Mouse (Mus musculus) mesoderm, embryonic 11.5 days (tissue): ENCODE data around the gene Clstn2.

ENCODE experiments used
- DNase-seq: peaks from one replicate; pipeline ENCODE4 v3.0.0-alpha.2; 2012; ENCODE audit warnings: low read depth, low spot score

Clstn2 gene

GRCm38 (mm10) chr9:97570881-97571280 is 462.1 kb downstream of the Clstn2 start:
- no peak for DNase-seq

GRCm38 (mm10) chr9:97563121-97563520 is 469.9 kb downstream of the Clstn2 start:
- DNase-seq = no peak

GRCm38 (mm10) chr9:97544359-97544758 is 488.6 kb downstream of the Clstn2 start:
- DNase-seq = no peak

- no peak for DNase-seq
Measured at GRCm38 (mm10) chr9:97541419-97541818, 491.6 kb downstream of the Clstn2 start.

- DNase-seq = no peak
Measured at GRCm38 (mm10) chr9:97538075-97538779, 494.8 kb downstream of the Clstn2 start.

GRCm38 (mm10) chr9:97534196-97534595 is 498.8 kb downstream of the Clstn2 start:
- no peak for DNase-seq

- no peak for DNase-seq
Measured at GRCm38 (mm10) chr9:97533306-97533705, 499.7 kb downstream of the Clstn2 start.

GRCm38 (mm10) chr9:97532536-97532935 is 500.4 kb downstream of the Clstn2 start:
- no peak for DNase-seq

GRCm38 (mm10) chr9:97527926-97528325 is 505.1 kb downstream of the Clstn2 start:
- no peak for DNase-seq

GRCm38 (mm10) chr9:97527276-97527675 is 505.7 kb downstream of the Clstn2 start:
- DNase-seq = no peak

- no peak for DNase-seq
Measured at GRCm38 (mm10) chr9:97525563-97525962, 507.4 kb downstream of the Clstn2 start.

GRCm38 (mm10) chr9:97524861-97525260 is 508.1 kb downstream of the Clstn2 start:
- no peak for DNase-seq

GRCm38 (mm10) chr9:97520771-97521170 is 512.2 kb downstream of the Clstn2 start:
- DNase-seq = no peak

- no peak for DNase-seq
Measured at GRCm38 (mm10) chr9:97517006-97517405, 516.0 kb downstream of the Clstn2 start.

- DNase-seq = no peak
Measured at GRCm38 (mm10) chr9:97514639-97515038, 518.3 kb downstream of the Clstn2 start.

- DNase-seq = peak; percentile 23
Measured at GRCm38 (mm10) chr9:97512282-97512850, 520.6 kb downstream of the Clstn2 start.

GRCm38 (mm10) chr9:97501416-97501815 is 531.6 kb downstream of the Clstn2 start:
- DNase-seq = no peak

GRCm38 (mm10) chr9:97495056-97495455 is 537.9 kb downstream of the Clstn2 start:
- no peak for DNase-seq

- DNase-seq = no peak
Measured at GRCm38 (mm10) chr9:97491626-97492025, 541.4 kb downstream of the Clstn2 start.

- no peak for DNase-seq
Measured at GRCm38 (mm10) chr9:97490591-97491176, 542.3 kb downstream of the Clstn2 start.

GRCm38 (mm10) chr9:97486826-97487225 is 546.2 kb downstream of the Clstn2 start:
- DNase-seq = no peak

GRCm38 (mm10) chr9:97481187-97481586 is 551.8 kb downstream of the Clstn2 start:
- DNase-seq = no peak

GRCm38 (mm10) chr9:97476961-97477360 is 556.0 kb downstream of the Clstn2 start:
- DNase-seq = no peak
